Mouse (Mus musculus): ENCODE data around the gene Aes.

- no peak for TF ChIP-seq GATA1 (IDR thresholded peaks at IDR 0.05; ENCODE audit: borderline replicate concordance, low read length)
- no peak for TF ChIP-seq CTCF (IDR thresholded peaks at IDR 0.05; ENCODE audit: low read depth, low read length)
Measured at GRCm38 (mm10) chr10:81571501-81571876, 12.2 kb downstream of the Aes start.

Measured in G1E (cell line).